Mouse (Mus musculus): ENCODE measurements around the gene Mettl15.
"Not testable (repeated sequence)": the region's sequence is repeated elsewhere in the genome, so short reads cannot be mapped to it uniquely, and the experiment has no call there.

Mettl15 gene

DNA sequence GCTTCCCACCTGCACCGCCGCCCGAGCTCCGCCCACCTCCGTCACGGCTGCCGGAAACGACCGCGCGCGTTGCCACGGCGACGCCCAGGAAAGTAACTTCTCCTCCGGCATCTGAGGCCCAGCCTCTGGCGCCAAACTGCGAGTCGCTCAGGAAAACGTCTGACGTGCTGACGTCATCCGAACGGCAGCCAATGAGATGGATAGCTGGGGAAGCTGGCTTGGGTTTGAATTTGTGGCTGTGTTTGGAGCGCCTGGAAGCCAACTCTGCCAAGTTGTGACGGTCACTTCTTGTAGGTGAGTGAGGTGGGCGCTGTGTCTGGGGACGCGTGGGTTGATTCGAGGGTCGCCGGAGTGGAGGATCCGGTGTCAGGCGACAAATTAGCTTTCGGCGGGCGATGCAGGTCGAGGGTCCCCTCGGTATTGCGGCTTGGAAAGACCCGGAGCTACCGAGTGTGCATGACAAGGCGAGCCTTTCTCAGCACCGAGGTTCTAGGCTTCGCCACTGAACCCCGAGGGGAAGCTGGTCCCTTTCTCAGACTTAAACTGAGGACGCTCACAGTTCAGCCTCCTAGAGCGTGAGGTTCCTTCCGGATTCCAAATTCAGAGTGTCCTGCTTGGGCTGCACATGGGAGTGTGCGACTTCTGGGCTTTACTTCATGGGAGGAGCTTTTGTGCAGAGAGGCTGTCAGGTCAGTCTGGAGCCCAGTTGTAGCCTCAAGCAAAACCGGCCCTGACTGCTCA, at the start of gene Mettl15, which contains the start of gene Kif18a:
Gene Mettl15 (minus strand): TSS at position 149 of the 741 bp plus-strand sequence.
Gene Kif18a (plus strand): TSS at position 139 of the 741 bp plus-strand sequence.
- peak; percentile 66 for DNase-seq (ENCODE audit: extremely low read depth, low read depth, low spot score)

GRCm38 (mm10) chr2:109311369-109311768, 30.8 kb upstream of the Mettl15 start:
- DNase-seq (ENCODE audit: extremely low read depth, low read depth, low spot score) = no peak

- no peak for DNase-seq (ENCODE audit: extremely low read depth, low read depth, low spot score)
Observed at GRCm38 (mm10) chr2:109303638-109304037, 23.1 kb upstream of the Mettl15 start.

DNA sequence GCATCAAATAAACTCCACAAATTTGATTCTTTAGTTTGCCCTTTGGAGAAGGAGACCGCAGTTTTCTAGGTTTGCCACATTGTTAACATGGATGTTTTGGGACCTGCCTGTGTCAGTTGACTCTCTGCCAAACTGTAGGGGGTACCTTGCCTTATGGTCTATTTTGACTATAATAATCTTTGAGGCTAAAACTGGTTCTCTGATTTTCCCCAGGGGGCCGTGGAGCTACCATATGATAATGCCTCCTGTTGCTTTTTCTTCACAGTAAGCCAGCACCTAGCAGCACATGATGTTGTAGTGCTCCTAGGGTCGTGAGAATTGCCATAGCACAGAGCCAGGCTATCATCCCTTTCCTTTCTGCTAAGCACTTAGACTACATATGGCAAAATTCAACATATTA, 21.7 kb upstream of the Mettl15 start:
- DNase-seq (ENCODE audit: extremely low read depth, low read depth, low spot score) = no peak

- DNase-seq (ENCODE audit: extremely low read depth, low read depth, low spot score) = no peak
Observed at GRCm38 (mm10) chr2:109298160-109298559, 17.6 kb upstream of the Mettl15 start.

DNA sequence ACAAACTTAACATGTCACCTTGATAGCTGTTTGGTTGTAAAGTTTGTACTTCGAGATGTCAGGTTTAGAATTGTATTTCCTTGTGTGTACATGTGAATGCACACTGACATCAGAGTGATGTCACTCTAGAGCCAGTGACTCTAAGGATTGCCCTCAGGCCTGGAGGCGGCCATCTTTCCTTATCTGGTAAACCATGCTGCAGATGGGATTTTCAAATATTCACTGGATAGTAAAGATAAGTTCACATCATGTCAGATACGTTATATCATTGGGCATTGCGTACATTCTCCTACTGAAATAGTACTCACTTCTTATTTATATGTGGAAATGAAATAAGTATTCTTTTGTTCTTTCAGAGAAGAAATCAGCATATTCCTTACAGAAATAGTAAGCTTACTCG, 15.7 kb upstream of the Mettl15 start:
- DNase-seq (ENCODE audit: extremely low read depth, low read depth, low spot score) = no peak

DNA sequence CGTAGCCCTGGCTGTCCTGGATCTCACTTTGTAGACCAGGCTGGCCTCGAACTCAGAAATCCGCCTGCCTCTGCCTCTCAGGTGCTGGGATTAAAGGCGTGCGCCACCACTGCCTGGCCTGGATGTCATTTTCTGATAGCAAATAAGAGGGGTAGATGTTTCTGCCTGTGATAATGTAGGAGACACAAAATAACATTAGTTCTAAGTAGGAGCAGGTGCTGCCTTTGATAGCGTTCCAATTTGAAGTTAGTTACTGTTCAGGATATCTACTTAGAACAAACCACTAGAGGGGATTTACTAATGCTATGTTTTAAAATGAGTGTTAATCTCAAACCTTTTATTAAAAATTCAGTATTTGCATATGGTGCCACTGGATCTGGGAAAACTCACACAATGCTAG, 8.8 kb upstream of the Mettl15 start:
- no peak for DNase-seq (ENCODE audit: extremely low read depth, low read depth, low spot score)

DNA sequence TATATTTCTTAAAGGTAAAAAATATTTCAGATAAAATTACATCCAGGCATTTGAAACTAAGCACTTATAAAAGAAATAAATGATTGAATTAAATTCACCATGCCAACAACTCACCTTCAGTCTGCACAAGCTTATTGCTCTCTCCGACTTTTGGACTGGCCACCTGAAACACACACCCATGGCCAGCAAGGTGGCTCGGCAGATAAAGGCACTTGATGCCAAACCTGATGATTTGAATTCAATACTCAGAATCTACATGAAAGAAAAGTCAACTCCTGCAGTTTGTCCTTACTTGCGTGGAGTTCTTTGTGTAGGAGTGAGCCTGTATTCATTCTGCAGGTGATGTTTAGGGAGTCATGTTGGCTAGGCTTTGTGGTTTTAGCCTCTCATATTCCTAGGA, 3.6 kb upstream of the Mettl15 start:
- no peak for DNase-seq (ENCODE audit: extremely low read depth, low read depth, low spot score)

DNA sequence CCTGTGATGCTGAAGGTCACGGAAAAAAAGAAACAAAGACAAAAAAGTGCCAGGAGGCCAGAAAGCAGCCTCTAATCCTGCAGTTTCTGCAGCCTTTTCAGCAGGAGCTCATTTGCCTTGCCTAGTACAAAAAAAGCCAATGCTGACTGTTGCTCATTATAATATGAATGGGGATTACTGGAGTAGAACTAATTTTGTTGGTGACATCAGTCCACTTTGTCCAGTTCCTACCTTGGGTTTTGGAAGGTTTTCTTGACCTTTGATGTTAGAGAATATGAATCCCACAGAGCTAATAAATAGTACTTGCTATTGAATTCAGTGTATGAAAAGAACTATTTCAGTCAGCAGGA, 768 bp upstream of the Mettl15 start:
- no peak for DNase-seq (ENCODE audit: extremely low read depth, low read depth, low spot score)

GRCm38 (mm10) chr2:109280272-109280599, 312 bp downstream of the Mettl15 start:
- no peak for DNase-seq (ENCODE audit: extremely low read depth, low read depth, low spot score)

DNA sequence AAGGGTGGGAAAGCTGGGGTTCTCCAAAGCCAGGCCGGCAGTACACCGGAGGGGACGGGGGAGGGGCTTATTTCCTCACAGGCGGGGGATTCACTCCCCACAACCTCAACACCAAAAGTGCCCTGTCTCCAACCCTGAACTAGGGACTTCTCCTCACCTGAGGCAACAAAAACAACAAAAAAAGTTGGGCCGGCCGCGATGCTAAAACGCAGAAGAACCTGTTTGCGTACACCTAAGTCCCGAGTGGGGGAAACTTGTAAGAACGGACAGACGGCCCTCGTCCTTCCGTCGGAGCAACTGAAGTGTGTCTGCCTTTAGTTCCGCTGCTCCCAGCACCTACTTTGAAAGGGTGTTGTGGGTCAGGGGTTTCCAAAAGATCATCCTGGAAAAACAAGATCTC, 2.5 kb downstream of the Mettl15 start:
- DNase-seq (ENCODE audit: extremely low read depth, low read depth, low spot score) = no peak

- no peak for DNase-seq (ENCODE audit: extremely low read depth, low read depth, low spot score)
Observed at GRCm38 (mm10) chr2:109277593-109277992, 3.0 kb downstream of the Mettl15 start.

GRCm38 (mm10) chr2:109273098-109273497, 7.5 kb downstream of the Mettl15 start:
- DNase-seq (ENCODE audit: extremely low read depth, low read depth, low spot score) = no peak

- peak; percentile 25 for DNase-seq (ENCODE audit: extremely low read depth, low read depth, low spot score)
Observed at GRCm38 (mm10) chr2:109262779-109263178, 17.8 kb downstream of the Mettl15 start.

- DNase-seq (ENCODE audit: extremely low read depth, low read depth, low spot score) = no peak
Observed at GRCm38 (mm10) chr2:109241947-109242346, 38.6 kb downstream of the Mettl15 start.

GRCm38 (mm10) chr2:109235741-109236140, 44.8 kb downstream of the Mettl15 start:
- DNase-seq (ENCODE audit: extremely low read depth, low read depth, low spot score) = no peak

GRCm38 (mm10) chr2:109233876-109234275, 46.7 kb downstream of the Mettl15 start:
- DNase-seq (ENCODE audit: extremely low read depth, low read depth, low spot score) = no peak

- DNase-seq (ENCODE audit: extremely low read depth, low read depth, low spot score) = no peak
Observed at GRCm38 (mm10) chr2:109230443-109230842, 50.1 kb downstream of the Mettl15 start.

GRCm38 (mm10) chr2:109227196-109227595, 53.4 kb downstream of the Mettl15 start:
- no peak for DNase-seq (ENCODE audit: extremely low read depth, low read depth, low spot score)

DNA sequence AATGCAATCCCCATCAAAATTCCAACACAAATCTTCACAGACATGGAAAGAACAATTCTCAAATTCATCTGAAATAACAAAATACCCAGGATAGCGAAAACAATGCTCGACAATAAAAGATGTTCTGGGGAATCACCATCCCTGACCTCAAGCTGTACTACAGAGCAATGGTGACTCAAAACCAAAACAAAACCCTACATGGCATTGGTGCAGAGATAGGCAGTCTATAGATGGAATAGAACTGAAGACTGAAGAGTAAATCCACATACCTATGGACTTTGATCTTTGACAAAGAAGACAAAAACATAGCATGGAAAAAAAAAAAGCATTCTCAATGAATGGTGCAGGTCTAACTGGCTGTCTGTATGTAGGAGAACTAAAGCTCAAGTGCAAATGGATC, 59.1 kb downstream of the Mettl15 start:
- DNase-seq (ENCODE audit: extremely low read depth, low read depth, low spot score) = no peak

- not testable (repeated sequence) for DNase-seq (ENCODE audit: extremely low read depth, low read depth, low spot score)
Observed at GRCm38 (mm10) chr2:109216678-109217077, 63.9 kb downstream of the Mettl15 start.

DNA sequence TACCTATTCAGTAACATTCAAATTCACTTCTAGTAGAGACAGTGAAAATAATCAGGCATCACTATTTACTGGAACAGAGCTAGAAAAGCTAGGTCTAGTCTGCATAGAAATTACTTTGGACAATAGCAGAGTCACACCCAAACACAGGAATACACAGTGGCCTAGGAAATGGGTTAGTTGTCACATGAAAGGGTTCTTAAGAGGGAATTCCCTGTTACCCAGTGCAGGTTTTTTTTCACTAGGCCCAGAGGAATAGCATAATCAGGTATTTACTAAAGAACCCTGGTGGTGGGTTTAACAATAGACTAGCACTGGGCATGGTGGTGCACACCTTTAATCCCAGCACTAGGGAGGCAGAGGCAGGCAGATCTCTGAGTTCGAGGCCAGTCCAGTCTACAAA, 69.9 kb downstream of the Mettl15 start:
- not testable (repeated sequence) for DNase-seq (ENCODE audit: extremely low read depth, low read depth, low spot score)

- DNase-seq (ENCODE audit: extremely low read depth, low read depth, low spot score) = no peak
Observed at GRCm38 (mm10) chr2:109208032-109208431, 72.5 kb downstream of the Mettl15 start.
